Mouse (Mus musculus): ENCODE data around the gene Mobp.

Gene Mobp

DNA sequence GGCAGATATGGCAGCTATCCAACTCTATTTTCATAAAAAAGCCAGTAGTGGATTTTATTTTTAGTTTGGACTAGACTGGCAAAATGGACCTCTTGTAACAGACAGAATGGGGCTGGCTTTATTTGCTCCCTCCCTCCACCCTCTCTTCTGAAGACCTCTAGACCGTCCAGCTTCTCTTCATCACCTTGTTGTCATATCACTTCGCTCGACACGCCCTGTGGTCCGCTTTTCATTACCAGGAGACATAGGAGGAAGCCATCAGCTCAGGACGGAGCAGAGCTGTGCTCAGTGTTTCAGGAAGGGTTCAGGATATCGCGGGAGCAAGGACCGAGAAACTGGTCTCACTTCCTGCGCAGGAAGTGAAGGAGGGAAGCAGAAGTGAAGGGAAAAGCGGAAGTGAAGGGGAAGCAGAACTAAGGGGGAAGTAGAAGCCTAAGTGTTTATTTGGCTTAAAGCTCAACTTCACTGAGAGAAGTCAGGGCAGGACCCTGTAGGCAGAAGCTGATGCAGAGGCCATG lies 65.5 kb downstream of the Mobp start:
- no peak for DNase-seq

DNA sequence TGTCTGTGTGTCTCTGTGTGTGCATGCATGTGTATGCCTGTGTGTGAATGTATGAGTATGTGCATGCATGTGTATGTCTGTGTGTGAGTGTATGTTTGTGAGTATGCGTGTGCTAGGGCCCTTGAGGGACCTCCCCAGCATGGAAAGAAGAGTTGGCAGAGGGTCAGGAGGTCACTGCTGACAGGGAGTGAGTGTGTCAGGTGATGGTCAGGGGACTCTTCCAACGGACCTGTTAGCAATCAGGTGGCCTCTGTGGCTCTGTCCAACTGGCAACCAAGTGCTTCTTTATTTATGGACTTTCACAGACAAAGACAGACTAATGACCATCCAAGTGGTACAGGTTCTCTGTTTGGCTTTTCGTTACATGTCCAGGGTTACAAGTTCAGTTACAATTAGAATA lies 69.9 kb downstream of the Mobp start:
- DNase-seq, result no peak
